Mouse (Mus musculus) fibroblast of lung, adult 2 months (primary cell): ENCODE data around the gene Fez1.

ENCODE experiments used
- DNase-seq: peaks from one replicate; pipeline ENCODE4 v3.0.0-alpha.2; 2011; ENCODE audit warnings: low read depth

The Fez1 gene

GRCm38 (mm10) chr9:36821644-36822000, at the start of gene Fez1:
TSS of gene Fez1 (plus strand) at chr9:36821864.
- DNase-seq: no peak

- no peak for DNase-seq
These were observed 37.7 kb upstream of the Fez1 start for GRCm38 (mm10) chr9:36783921-36784320.

- DNase-seq: no peak
These were observed 29.5 kb upstream of the Fez1 start for GRCm38 (mm10) chr9:36792191-36792590.

- no peak for DNase-seq
These were observed 27.2 kb upstream of the Fez1 start for GRCm38 (mm10) chr9:36794487-36794886.

- DNase-seq: no peak
These were observed 26.1 kb upstream of the Fez1 start for GRCm38 (mm10) chr9:36795556-36795955.

- DNase-seq: no peak
These were observed 25.4 kb upstream of the Fez1 start for GRCm38 (mm10) chr9:36796224-36796623.

- peak; percentile 61 for DNase-seq
These were observed 24.7 kb upstream of the Fez1 start, which contains the start of gene Ei24 for GRCm38 (mm10) chr9:36796781-36797555. TSS of gene Ei24 (minus strand) at chr9:36797393.

GRCm38 (mm10) chr9:36801961-36802360, 19.7 kb upstream of the Fez1 start:
- DNase-seq: no peak

- DNase-seq: no peak
These were observed 18.7 kb upstream of the Fez1 start for GRCm38 (mm10) chr9:36802951-36803350.

GRCm38 (mm10) chr9:36803386-36803785, 18.3 kb upstream of the Fez1 start:
- no peak for DNase-seq

GRCm38 (mm10) chr9:36803926-36804325, 17.7 kb upstream of the Fez1 start:
- no peak for DNase-seq

GRCm38 (mm10) chr9:36805256-36805975, 16.2 kb upstream of the Fez1 start:
- DNase-seq: no peak

GRCm38 (mm10) chr9:36808126-36808785, 13.4 kb upstream of the Fez1 start:
- DNase-seq: no peak

GRCm38 (mm10) chr9:36814486-36814885, 7.2 kb upstream of the Fez1 start:
- DNase-seq: no peak

GRCm38 (mm10) chr9:36818905-36819304, 2.8 kb upstream of the Fez1 start:
- DNase-seq: no peak

GRCm38 (mm10) chr9:36820969-36821643, 558 bp upstream of the Fez1 start:
- no peak for DNase-seq

- no peak for DNase-seq
These were observed 360 bp downstream of the Fez1 start for GRCm38 (mm10) chr9:36822024-36822423.

- DNase-seq: peak; percentile 34
These were observed 5.1 kb downstream of the Fez1 start for GRCm38 (mm10) chr9:36826612-36827363.

- DNase-seq: no peak
These were observed 9.7 kb downstream of the Fez1 start for GRCm38 (mm10) chr9:36831401-36831800.

- peak; percentile 27 for DNase-seq
These were observed 10.9 kb downstream of the Fez1 start for GRCm38 (mm10) chr9:36832529-36832928.

GRCm38 (mm10) chr9:36833043-36833881, 11.6 kb downstream of the Fez1 start:
- DNase-seq: no peak
